Mouse (Mus musculus): ENCODE results near the gene Abtb1.

The Abtb1 gene

GRCm38 (mm10) chr6:88803957-88804695 lies 37.7 kb downstream of the Abtb1 start:
- DNase-seq (ENCODE audit: low read depth, low spot score): no peak

- no peak for DNase-seq (ENCODE audit: low read depth, low spot score)
These were observed 38.7 kb downstream of the Abtb1 start for GRCm38 (mm10) chr6:88803051-88803450.

- DNase-seq (ENCODE audit: low read depth, low spot score): no peak
These were observed 41.0 kb downstream of the Abtb1 start for GRCm38 (mm10) chr6:88800735-88801134.

- DNase-seq (ENCODE audit: low read depth, low spot score): no peak
These were observed 41.6 kb downstream of the Abtb1 start for GRCm38 (mm10) chr6:88800191-88800590.

- no peak for DNase-seq (ENCODE audit: low read depth, low spot score)
These were observed 47.2 kb downstream of the Abtb1 start for GRCm38 (mm10) chr6:88794561-88794971.

- DNase-seq (ENCODE audit: low read depth, low spot score): no peak
These were observed 47.9 kb downstream of the Abtb1 start for GRCm38 (mm10) chr6:88793872-88794271.

GRCm38 (mm10) chr6:88793243-88793642 lies 48.5 kb downstream of the Abtb1 start:
- DNase-seq (ENCODE audit: low read depth, low spot score): no peak

- DNase-seq (ENCODE audit: low read depth, low spot score): no peak
These were observed 49.6 kb downstream of the Abtb1 start for GRCm38 (mm10) chr6:88792147-88792691.

GRCm38 (mm10) chr6:88791299-88791698 lies 50.5 kb downstream of the Abtb1 start:
- DNase-seq (ENCODE audit: low read depth, low spot score): no peak

- no peak for DNase-seq (ENCODE audit: low read depth, low spot score)
These were observed 53.6 kb downstream of the Abtb1 start for GRCm38 (mm10) chr6:88788219-88788618.

- DNase-seq (ENCODE audit: low read depth, low spot score): no peak
These were observed 54.3 kb downstream of the Abtb1 start for GRCm38 (mm10) chr6:88787496-88787895.

- no peak for DNase-seq (ENCODE audit: low read depth, low spot score)
These were observed 54.9 kb downstream of the Abtb1 start for GRCm38 (mm10) chr6:88786732-88787445.
